Mouse (Mus musculus) cerebellum, adult 2 months (tissue): ENCODE measurements around the gene Pbx1.

Source experiments
- CTCF ChIP-seq: fragments of 200-500 bp; IDR thresholded peaks from 2 replicates; pipeline ENCODE4 v1.5.1; 2011; ENCODE audit warnings: low read depth, mild to moderate bottlenecking, control low read depth, low read length, moderate library complexity, borderline replicate concordance; ENCODE audit not compliant: insufficient read depth
- POLR2A ChIP-seq: fragments of 200-500 bp; IDR thresholded peaks from 2 replicates; pipeline ENCODE4 v1.6.1; 2011; ENCODE audit warnings: low read length, control low read depth, borderline replicate concordance; ENCODE audit not compliant: insufficient read depth

- TF ChIP-seq POLR2A (no peak), CTCF (no peak)
Measured at GRCm38 (mm10) chr1:168292106-168292505, 140.0 kb downstream of the Pbx1 start.
